Mouse (Mus musculus): Measurements from ENCODE around the gene Atxn3.
A peak's percentile ranks its signal among the peaks of the same experiment; 100 is the strongest.

Gene Atxn3

GRCm38 (mm10) chr12:101889351-101889750, 68.7 kb downstream of the Atxn3 start:
- DNase-seq (ENCODE audit: extremely low spot score), result no peak

GRCm38 (mm10) chr12:101888312-101888711, 69.7 kb downstream of the Atxn3 start:
- no peak for DNase-seq (ENCODE audit: extremely low spot score)

GRCm38 (mm10) chr12:101884926-101885325, 73.1 kb downstream of the Atxn3 start:
- no peak for DNase-seq (ENCODE audit: extremely low spot score)

GRCm38 (mm10) chr12:101876374-101876773, 81.7 kb downstream of the Atxn3 start:
- DNase-seq (ENCODE audit: extremely low spot score), result no peak

- peak; percentile 20 for DNase-seq (ENCODE audit: extremely low spot score)
Observed at GRCm38 (mm10) chr12:101875107-101875506, 82.9 kb downstream of the Atxn3 start.
